Mouse (Mus musculus): ENCODE data around the gene Rpl36a. TPM values are rescaled to one million over a fixed set of nuclear protein-coding genes. Genes with fewer than 3 reads are reported as not detected.

The Rpl36a gene
- polyA plus RNA-seq, 1 experiment: 105 TPM

GRCm38 (mm10) chrX:134620254-134620865 lies 34.9 kb downstream of the Rpl36a start:
- DNase-seq: no peak
- 50% methylated on average over 8 of the region's 8 CpGs for WGBS

GRCm38 (mm10) chrX:134621685-134622084 lies 36.2 kb downstream of the Rpl36a start:
- 74% methylated on average over 3 of the region's 3 CpGs for WGBS
- H3K4me3 ChIP-seq (replicated peaks; ENCODE audit: extremely low read depth, low read depth, low read length): no peak overlapping the region
- no peak for DNase-seq
- TF ChIP-seq CTCF (IDR thresholded peaks at IDR 0.05; ENCODE audit: insufficient read depth, low read length): no peak
- TF ChIP-seq POLR2A (IDR thresholded peaks at IDR 0.05; ENCODE audit: borderline replicate concordance, extremely low read depth, low read depth, low read length): no peak
- H3K4me1 ChIP-seq (ENCODE audit: control insufficient read depth, insufficient read depth, low read length): no peaks in the 10 kb centered on the region

More at GRCm38 (mm10) chrX:134620254-134620865, 34.9 kb downstream of the Rpl36a start:
- Histone ChIP-seq H3K4me1 (ENCODE audit: control insufficient read depth, insufficient read depth, low read length) (no peaks in the 10 kb centered on the region), H3K4me3 (replicated peaks; ENCODE audit: extremely low read depth, low read depth, low read length) (no peak overlapping the region)
- TF ChIP-seq CTCF (IDR thresholded peaks at IDR 0.05; ENCODE audit: insufficient read depth, low read length): no peak
- no peak for TF ChIP-seq POLR2A (IDR thresholded peaks at IDR 0.05; ENCODE audit: borderline replicate concordance, extremely low read depth, low read depth, low read length)

GRCm38 (mm10) chrX:134623350-134623749 lies 37.9 kb downstream of the Rpl36a start:
- DNase-seq: no peak
- whole genome bisulfite sequencing: 63% methylated on average over 4 of the region's 4 CpGs
- H3K4me3 ChIP-seq (replicated peaks; ENCODE audit: extremely low read depth, low read depth, low read length): no peak overlapping the region
- TF ChIP-seq CTCF (IDR thresholded peaks at IDR 0.05; ENCODE audit: insufficient read depth, low read length) (no peak), POLR2A (IDR thresholded peaks at IDR 0.05; ENCODE audit: borderline replicate concordance, extremely low read depth, low read depth, low read length) (no peak)
- H3K4me1 ChIP-seq (ENCODE audit: control insufficient read depth, insufficient read depth, low read length): no peaks in the 10 kb centered on the region; the same call in 1 of the 2 replicates

GRCm38 (mm10) chrX:134628200-134628599 lies 42.7 kb downstream of the Rpl36a start:
- WGBS: 70% methylated on average over 2 of the region's 2 CpGs
- TF ChIP-seq CTCF (IDR thresholded peaks at IDR 0.05; ENCODE audit: insufficient read depth, low read length) (no peak), POLR2A (IDR thresholded peaks at IDR 0.05; ENCODE audit: borderline replicate concordance, extremely low read depth, low read depth, low read length) (no peak)
- no peak overlapping the region for H3K4me3 ChIP-seq (replicated peaks; ENCODE audit: extremely low read depth, low read depth, low read length)
- no peak for DNase-seq
- H3K4me1 ChIP-seq (ENCODE audit: control insufficient read depth, insufficient read depth, low read length): no peaks in the 10 kb centered on the region; the same call in 1 of the 2 replicates

- 89% methylated on average over 5 of the region's 5 CpGs for WGBS
- no peaks in the 10 kb centered on the region for H3K4me1 ChIP-seq (ENCODE audit: control insufficient read depth, insufficient read depth, low read length)
- no peak for DNase-seq
- H3K4me3 ChIP-seq (replicated peaks; ENCODE audit: extremely low read depth, low read depth, low read length): no peak overlapping the region
- TF ChIP-seq CTCF (IDR thresholded peaks at IDR 0.05; ENCODE audit: insufficient read depth, low read length) (no peak), POLR2A (IDR thresholded peaks at IDR 0.05; ENCODE audit: borderline replicate concordance, extremely low read depth, low read depth, low read length) (no peak)
These were observed 47.3 kb downstream of the Rpl36a start for GRCm38 (mm10) chrX:134632710-134633109.

GRCm38 (mm10) chrX:134635111-134635510 lies 49.7 kb downstream of the Rpl36a start:
- no peak for DNase-seq
- WGBS: 51% methylated on average over 3 of the region's 3 CpGs
- Histone ChIP-seq H3K4me3 (replicated peaks; ENCODE audit: extremely low read depth, low read depth, low read length) (no peak overlapping the region), H3K4me1 (ENCODE audit: control insufficient read depth, insufficient read depth, low read length) (no peaks in the 10 kb centered on the region)
- TF ChIP-seq CTCF (IDR thresholded peaks at IDR 0.05; ENCODE audit: insufficient read depth, low read length) (no peak), POLR2A (IDR thresholded peaks at IDR 0.05; ENCODE audit: borderline replicate concordance, extremely low read depth, low read depth, low read length) (no peak)

- TF ChIP-seq POLR2A (IDR thresholded peaks at IDR 0.05; ENCODE audit: borderline replicate concordance, extremely low read depth, low read depth, low read length) (no peak), CTCF (IDR thresholded peaks at IDR 0.05; ENCODE audit: insufficient read depth, low read length) (no peak)
- 50% methylated on average over 3 of the region's 3 CpGs for WGBS
- Histone ChIP-seq H3K4me1 (ENCODE audit: control insufficient read depth, insufficient read depth, low read length) (no peaks in the 10 kb centered on the region), H3K4me3 (replicated peaks; ENCODE audit: extremely low read depth, low read depth, low read length) (no peak overlapping the region)
- no peak for DNase-seq
These were observed 50.4 kb downstream of the Rpl36a start for GRCm38 (mm10) chrX:134635860-134636259.

Other genes starting within 250 kb of the Rpl36a start
- gene Drp2, start 181.1 kb upstream of the Rpl36a start, polyA plus RNA-seq (2012; rRNA removed): 0.24 and 0.75 TPM in 2 replicates
- gene Taf7l, start 109.2 kb upstream of the Rpl36a start, polyA plus RNA-seq (2012; rRNA removed): not detected in 2 replicates
- 0.33 and 0.98 TPM in 2 replicates for gene Timm8a1, start 43.8 kb upstream of the Rpl36a start, polyA plus RNA-seq (2012; rRNA removed)
- gene Btk, start 2.1 kb upstream of the Rpl36a start, polyA plus RNA-seq (2012; rRNA removed): 1.6 and 3.3 TPM in 2 replicates
- 1.5 and 2.6 TPM in 2 replicates for gene Gla, start 15.5 kb downstream of the Rpl36a start, polyA plus RNA-seq (2012; rRNA removed)
- 9.8 and 23.7 TPM in 2 replicates for gene Hnrnph2, start 15.5 kb downstream of the Rpl36a start, polyA plus RNA-seq (2012; rRNA removed)
- gene Armcx4, start 100.9 kb downstream of the Rpl36a start, polyA plus RNA-seq (2012; rRNA removed): 2.1 and 4.1 TPM in 2 replicates
- gene Armcx1, start 132.3 kb downstream of the Rpl36a start, polyA plus RNA-seq (2012; rRNA removed): 3.8 and 8.0 TPM in 2 replicates
- gene Armcx6, start 165.8 kb downstream of the Rpl36a start, polyA plus RNA-seq (2012; rRNA removed): 1.4 and 2.7 TPM in 2 replicates
- gene Armcx3, start 170.9 kb downstream of the Rpl36a start, polyA plus RNA-seq (2012; rRNA removed): 5.1 and 10.6 TPM in 2 replicates
- 16.1 and 19.1 TPM in 2 replicates for gene Armcx2, start 223.6 kb downstream of the Rpl36a start, polyA plus RNA-seq (2012; rRNA removed)

All from lung, adult 2 months (tissue).